Mouse (Mus musculus): ENCODE data around the gene Urah.

Urah gene

GRCm38 (mm10) chr7:140834968-140835757 is at the start of gene Urah:
TSS of gene Urah (plus strand) at chr7:140835018.
- DNase-seq (ENCODE audit: low spot score in 2 of 2), result no peak

GRCm38 (mm10) chr7:140787406-140788052 is 47.3 kb upstream of the Urah start, which contains the start of gene Syce1:
TSS of gene Syce1 (minus strand) at chr7:140787852.
- no peak for DNase-seq (ENCODE audit: low spot score in 2 of 2)

GRCm38 (mm10) chr7:140788053-140788435 is 46.8 kb upstream of the Urah start:
- DNase-seq (ENCODE audit: low spot score in 2 of 2), result no peak

- no peak for DNase-seq (ENCODE audit: low spot score in 2 of 2)
Measured at GRCm38 (mm10) chr7:140793541-140793940, 41.3 kb upstream of the Urah start.

GRCm38 (mm10) chr7:140797619-140798018 is 37.2 kb upstream of the Urah start:
- no peak for DNase-seq (ENCODE audit: low spot score in 2 of 2)

- no peak for DNase-seq (ENCODE audit: low spot score in 2 of 2)
Measured at GRCm38 (mm10) chr7:140798212-140798611, 36.6 kb upstream of the Urah start.

GRCm38 (mm10) chr7:140802629-140803028 is 32.2 kb upstream of the Urah start:
- no peak for DNase-seq (ENCODE audit: low spot score in 2 of 2)

- DNase-seq (ENCODE audit: low spot score in 2 of 2), result peak in 1 of 2 experiments; percentile 43
Measured at GRCm38 (mm10) chr7:140805704-140806103, 29.1 kb upstream of the Urah start.

GRCm38 (mm10) chr7:140810496-140810895 is 24.3 kb upstream of the Urah start:
- DNase-seq (ENCODE audit: low spot score in 2 of 2), result no peak

- DNase-seq (ENCODE audit: low spot score in 2 of 2), result no peak
Measured at GRCm38 (mm10) chr7:140811714-140812113, 23.1 kb upstream of the Urah start.

GRCm38 (mm10) chr7:140812850-140813249 is 22.0 kb upstream of the Urah start:
- no peak for DNase-seq (ENCODE audit: low spot score in 2 of 2)

- no peak for DNase-seq (ENCODE audit: low spot score in 2 of 2)
Measured at GRCm38 (mm10) chr7:140820173-140820572, 14.6 kb upstream of the Urah start.

GRCm38 (mm10) chr7:140821305-140821652 is 13.5 kb upstream of the Urah start:
- DNase-seq (ENCODE audit: low spot score in 2 of 2), result no peak

- peak in 1 of 2 experiments; percentile 40 for DNase-seq (ENCODE audit: low spot score in 2 of 2)
Measured at GRCm38 (mm10) chr7:140821653-140822329, 13.0 kb upstream of the Urah start, which contains the start of gene Zfp941. TSS of gene Zfp941 (minus strand) at chr7:140822178.

GRCm38 (mm10) chr7:140822731-140823130 is 12.1 kb upstream of the Urah start:
- DNase-seq (ENCODE audit: low spot score in 2 of 2), result no peak

GRCm38 (mm10) chr7:140828171-140828881 is 6.5 kb upstream of the Urah start:
- DNase-seq (ENCODE audit: low spot score in 2 of 2), result peak in 1 of 2 experiments; percentile 29

- DNase-seq (ENCODE audit: low spot score in 2 of 2), result no peak
Measured at GRCm38 (mm10) chr7:140831447-140831846, 3.4 kb upstream of the Urah start.

GRCm38 (mm10) chr7:140833341-140833740 is 1.5 kb upstream of the Urah start:
- no peak for DNase-seq (ENCODE audit: low spot score in 2 of 2)

- no peak for DNase-seq (ENCODE audit: low spot score in 2 of 2)
Measured at GRCm38 (mm10) chr7:140835758-140836087, 905 bp downstream of the Urah start.

- no peak for DNase-seq (ENCODE audit: low spot score in 2 of 2)
Measured at GRCm38 (mm10) chr7:140836243-140837115, 1.7 kb downstream of the Urah start.

- no peak for DNase-seq (ENCODE audit: low spot score in 2 of 2)
Measured at GRCm38 (mm10) chr7:140839556-140839955, 4.7 kb downstream of the Urah start.
